Mouse (Mus musculus): ENCODE results near the gene Sstr5. TPM values are rescaled to one million over a fixed set of nuclear protein-coding genes. Genes with fewer than 3 reads are reported as not detected.
A peak's percentile ranks its signal among the peaks of the same experiment; 100 is the strongest.

The Sstr5 gene
- 0.32 and 0.98 TPM in 2 replicates for polyA plus RNA-seq (2015; fragmentation: Nextera tagmentation; extraction: Ambion mirVana)

DNA sequence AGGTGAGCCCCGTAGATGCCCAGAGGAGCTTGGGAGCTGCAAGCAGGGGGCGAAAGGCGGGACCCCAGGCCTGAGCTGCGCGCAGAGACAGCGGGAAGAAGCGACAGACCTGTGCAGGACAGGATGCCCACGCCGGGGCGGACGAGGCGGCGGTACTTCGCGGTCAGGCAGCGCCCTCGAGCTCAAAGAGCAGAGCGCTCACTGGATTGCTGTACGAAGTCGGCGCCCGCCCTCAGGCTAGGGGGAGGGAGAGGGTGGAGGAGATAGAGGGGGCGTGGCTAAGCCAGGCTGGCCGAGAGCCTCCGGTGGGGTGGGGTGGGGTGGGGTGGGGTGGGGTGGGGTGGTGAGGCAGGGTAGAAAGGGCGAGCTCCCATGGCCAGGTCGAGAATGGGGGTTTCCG is at the start of gene Sstr5:
Gene Sstr5 (minus strand): TSS at position 276 of the 400 bp plus-strand sequence.
- WGBS = under 1% methylated on average over 27 of the region's 28 CpGs
- ATAC-seq (replicated peaks) = no peak

DNA sequence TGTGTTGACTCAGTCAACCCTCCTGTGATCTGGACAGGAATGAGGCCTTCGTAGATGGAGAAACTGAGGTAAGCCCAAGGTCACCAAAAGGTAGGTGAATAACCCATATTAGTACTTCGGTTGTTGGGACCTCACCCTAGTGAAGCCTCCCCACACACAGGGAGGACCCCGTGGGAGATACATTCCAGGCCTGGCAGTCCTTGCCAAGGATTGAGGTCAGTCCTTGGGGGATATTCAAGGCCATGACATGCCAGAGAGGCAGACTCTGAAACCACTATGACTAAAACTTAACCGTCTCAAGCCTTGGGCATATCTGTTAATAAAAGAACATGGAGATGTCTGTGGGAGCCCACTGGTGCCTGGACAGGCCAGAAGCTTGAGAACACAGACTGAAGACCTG is 44.7 kb upstream of the Sstr5 start:
- no peaks in the 10 kb centered on the region for H3K36me3 ChIP-seq (replicated peaks)
- WGBS = 89% methylated on average over 4 of the region's 4 CpGs
- no peaks in the 10 kb centered on the region for H3K27me3 ChIP-seq (replicated peaks)

More for the DNA sequence above, at the start of gene Sstr5:
- H3K9ac ChIP-seq = peak within 1 kb of the TSS; percentile 38
- no peak within 1 kb of the TSS for H3K27ac ChIP-seq
- peak within 1 kb of the TSS; percentile 33 for H3K4me3 ChIP-seq
- H3K4me2 ChIP-seq = peak within 1 kb of the TSS; percentile 56
- no peaks in the 10 kb centered on the region for H3K36me3 ChIP-seq (replicated peaks)
- H3K27me3 ChIP-seq (replicated peaks) = peaks cover 30% of the 10 kb centered on the region
- peaks cover 7% of the 10 kb centered on the region for H3K4me1 ChIP-seq
- H3K9me3 ChIP-seq = no peaks in the 10 kb centered on the region

DNA sequence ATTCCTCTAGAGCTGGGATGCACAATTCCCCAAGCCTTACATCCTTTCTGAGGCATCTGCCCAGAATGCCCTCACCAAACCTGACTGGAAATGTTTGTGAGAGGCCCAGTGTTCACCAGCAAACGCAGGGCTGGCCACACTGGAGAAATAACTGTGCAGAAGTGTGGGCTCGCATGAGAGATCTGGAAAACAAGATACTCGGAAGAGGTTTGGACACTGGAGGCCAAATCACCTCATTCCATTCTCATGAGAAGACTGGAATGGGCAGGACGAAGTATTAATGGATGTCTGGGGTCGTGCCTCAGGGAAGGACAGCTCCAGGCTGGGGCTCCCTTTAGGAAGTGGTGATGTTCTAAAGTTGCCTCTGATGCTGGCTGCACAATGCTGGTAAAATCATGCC is 43.6 kb upstream of the Sstr5 start:
- Histone ChIP-seq H3K36me3 (replicated peaks) (no peaks in the 10 kb centered on the region), H3K9me3 (no peaks in the 10 kb centered on the region), H3K9ac (no peak overlapping the region), H3K27me3 (replicated peaks) (no peaks in the 10 kb centered on the region), H3K4me1 (peaks cover 13% of the 10 kb centered on the region), H3K27ac (no peak overlapping the region), H3K4me2 (no peak overlapping the region), H3K4me3 (no peak overlapping the region)
- no peak for ATAC-seq (replicated peaks)
- 82% methylated on average over 5 of the region's 5 CpGs for WGBS

More for the DNA sequence above, 44.7 kb upstream of the Sstr5 start:
- Histone ChIP-seq H3K4me3 (no peak overlapping the region), H3K4me2 (no peak overlapping the region), H3K9ac (no peak overlapping the region), H3K4me1 (peaks cover 13% of the 10 kb centered on the region), H3K27ac (no peak overlapping the region), H3K9me3 (no peaks in the 10 kb centered on the region)
- ATAC-seq (replicated peaks) = no peak

DNA sequence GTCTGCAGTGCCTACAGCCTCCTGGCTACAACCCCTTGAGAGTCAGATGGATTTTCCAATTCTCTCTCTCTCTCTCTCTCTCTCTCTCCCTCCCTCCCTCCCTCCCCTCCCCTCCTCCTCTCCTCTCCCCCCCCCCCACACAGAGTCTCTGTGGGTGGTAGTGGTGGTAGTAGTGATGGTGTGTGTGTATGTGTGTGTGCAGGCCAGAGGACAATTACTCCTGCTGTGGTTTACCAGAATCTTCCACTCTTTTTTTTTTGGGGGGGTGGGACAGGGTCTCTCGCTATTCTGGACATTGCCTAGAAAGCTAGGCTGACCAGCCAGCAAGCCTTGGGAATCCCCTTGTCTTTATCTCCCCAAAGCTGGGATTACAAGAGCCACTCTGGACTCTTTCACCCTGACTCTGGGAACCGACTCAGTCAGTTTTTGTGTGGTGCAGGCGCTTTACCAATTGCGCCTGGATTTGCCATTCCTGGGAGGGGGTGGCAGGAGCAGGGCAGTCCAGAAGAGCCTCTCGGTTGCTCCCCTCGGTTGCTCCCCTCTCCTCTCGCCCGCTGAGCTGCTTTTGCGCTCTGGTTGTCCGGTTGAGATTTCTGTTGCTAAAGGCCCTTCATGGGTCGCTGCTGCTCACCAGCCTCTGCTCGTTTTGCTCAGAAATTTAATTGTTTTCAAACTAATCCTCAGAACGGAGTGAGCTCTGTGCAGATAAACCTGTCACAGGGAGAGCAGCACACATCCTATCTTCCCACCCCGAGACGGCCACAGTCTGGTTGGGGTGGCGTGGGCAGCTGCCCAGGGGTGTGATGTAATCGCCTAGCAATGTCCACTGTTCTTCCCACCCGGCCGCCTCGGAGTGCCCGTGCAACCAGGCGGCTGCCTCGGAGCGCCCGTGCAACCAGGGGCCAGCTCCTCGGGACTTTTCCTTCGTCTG is 42.1 kb upstream of the Sstr5 start:
- WGBS = 4% methylated on average over 27 of the region's 27 CpGs
- peak overlapping the region; percentile 40 for H3K4me2 ChIP-seq
- no peaks in the 10 kb centered on the region for H3K27me3 ChIP-seq (replicated peaks)
- H3K9ac ChIP-seq = peak overlapping the region; percentile 2; the same call in 1 of the 2 replicates
- H3K4me3 ChIP-seq = no peak overlapping the region
- ATAC-seq (replicated peaks) = peak; percentile 60
- peaks cover 13% of the 10 kb centered on the region for H3K4me1 ChIP-seq
- no peaks in the 10 kb centered on the region for H3K9me3 ChIP-seq
- H3K27ac ChIP-seq = peak overlapping the region; percentile 65
- H3K36me3 ChIP-seq (replicated peaks) = no peaks in the 10 kb centered on the region

DNA sequence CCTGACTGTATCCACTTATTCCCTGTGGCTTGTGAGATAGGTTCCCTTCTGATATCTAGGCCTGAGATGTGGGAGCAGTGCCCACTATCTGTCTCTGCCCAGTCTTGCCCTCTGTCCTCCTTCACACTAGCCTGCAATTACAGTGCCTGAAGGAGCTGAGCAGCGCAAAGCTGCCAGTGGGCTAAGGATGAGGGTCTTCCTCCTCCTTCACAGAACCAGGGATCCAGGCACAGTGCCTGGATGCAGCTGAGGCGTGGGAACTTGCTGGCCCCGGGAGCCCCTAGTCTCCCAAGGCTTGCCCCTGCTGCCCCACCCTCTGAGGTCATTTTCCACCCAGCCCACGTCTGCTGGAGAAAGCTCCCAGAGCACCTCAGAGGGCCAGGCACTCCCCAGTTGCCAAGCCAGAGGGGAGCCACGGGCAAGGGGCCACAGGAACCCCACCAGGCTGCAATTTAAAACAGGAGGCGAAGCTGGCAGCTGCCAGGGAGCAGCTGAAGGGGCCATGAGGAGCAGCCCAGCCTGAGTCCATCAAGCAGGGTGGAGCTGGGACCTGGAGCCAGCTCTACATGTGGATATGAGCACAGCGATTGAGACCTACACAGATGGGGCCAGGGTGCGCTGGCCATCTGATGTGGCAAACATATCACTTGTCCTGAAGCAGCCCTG is 33.4 kb upstream of the Sstr5 start:
- WGBS = 65% methylated on average over 8 of the region's 8 CpGs
- no peak overlapping the region for H3K27ac ChIP-seq
- ATAC-seq (replicated peaks) = no peak

DNA sequence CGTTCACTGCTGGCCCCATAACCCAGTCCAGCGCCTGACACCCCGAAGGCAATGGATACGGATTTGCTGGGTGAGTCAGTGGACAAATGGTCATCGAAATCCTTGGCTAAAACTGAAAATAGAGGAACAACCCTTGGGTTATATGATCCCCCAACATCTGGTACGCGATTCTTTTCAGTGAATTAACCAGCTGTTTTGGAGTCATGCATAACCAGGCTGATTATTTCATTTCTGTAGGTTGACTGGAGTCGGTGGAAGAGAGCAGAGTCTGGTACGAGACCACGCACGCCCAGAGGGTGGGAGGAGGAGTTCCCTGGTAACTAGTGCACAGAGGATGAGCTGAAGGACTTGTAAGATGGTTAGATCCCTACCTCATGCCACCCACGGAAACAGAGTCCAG is 25.0 kb upstream of the Sstr5 start:
- no peak overlapping the region for H3K9ac ChIP-seq
- H3K9me3 ChIP-seq = no peaks in the 10 kb centered on the region
- no peak overlapping the region for H3K27ac ChIP-seq
- peaks cover 7% of the 10 kb centered on the region; the same call in 1 of the 2 replicates for H3K4me1 ChIP-seq
- no peak overlapping the region for H3K4me2 ChIP-seq
- H3K27me3 ChIP-seq (replicated peaks) = no peaks in the 10 kb centered on the region
- ATAC-seq (replicated peaks) = no peak
- WGBS = 89% methylated on average over 12 of the region's 12 CpGs
- H3K4me3 ChIP-seq = no peak overlapping the region
- no peaks in the 10 kb centered on the region for H3K36me3 ChIP-seq (replicated peaks)

More for the DNA sequence above, 33.4 kb upstream of the Sstr5 start:
- Histone ChIP-seq H3K9me3 (no peaks in the 10 kb centered on the region), H3K27me3 (replicated peaks) (no peaks in the 10 kb centered on the region), H3K36me3 (replicated peaks) (no peaks in the 10 kb centered on the region), H3K4me2 (no peak overlapping the region), H3K4me3 (no peak overlapping the region), H3K4me1 (no peaks in the 10 kb centered on the region), H3K9ac (no peak overlapping the region)

DNA sequence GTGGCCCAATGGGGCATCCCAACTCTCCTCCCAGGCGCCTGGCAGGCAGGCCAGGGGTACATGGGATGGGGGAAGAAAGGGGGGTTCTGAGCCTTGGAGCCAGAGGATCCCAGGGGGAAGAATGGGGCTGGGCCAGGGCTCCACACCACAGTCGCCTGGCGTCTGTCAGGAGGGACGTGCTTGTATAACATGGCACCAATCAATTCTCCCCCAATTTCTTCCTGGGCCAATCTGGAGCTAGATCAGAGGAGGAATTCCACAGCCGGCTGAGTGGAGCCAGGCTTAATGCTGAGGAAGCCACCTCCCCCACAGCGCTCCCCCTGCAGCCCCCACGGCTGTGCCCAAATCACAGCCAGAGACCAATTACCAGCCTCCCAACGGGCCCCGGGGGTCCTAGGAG is 23.4 kb upstream of the Sstr5 start:
- Histone ChIP-seq H3K36me3 (replicated peaks) (no peaks in the 10 kb centered on the region), H3K27ac (no peak overlapping the region), H3K4me2 (no peak overlapping the region), H3K9me3 (no peaks in the 10 kb centered on the region), H3K4me3 (no peak overlapping the region), H3K9ac (no peak overlapping the region), H3K4me1 (peaks cover 7% of the 10 kb centered on the region; the same call in 1 of the 2 replicates), H3K27me3 (replicated peaks) (no peaks in the 10 kb centered on the region)
- ATAC-seq (replicated peaks) = no peak
- 53% methylated on average over 9 of the region's 9 CpGs for whole genome bisulfite sequencing

DNA sequence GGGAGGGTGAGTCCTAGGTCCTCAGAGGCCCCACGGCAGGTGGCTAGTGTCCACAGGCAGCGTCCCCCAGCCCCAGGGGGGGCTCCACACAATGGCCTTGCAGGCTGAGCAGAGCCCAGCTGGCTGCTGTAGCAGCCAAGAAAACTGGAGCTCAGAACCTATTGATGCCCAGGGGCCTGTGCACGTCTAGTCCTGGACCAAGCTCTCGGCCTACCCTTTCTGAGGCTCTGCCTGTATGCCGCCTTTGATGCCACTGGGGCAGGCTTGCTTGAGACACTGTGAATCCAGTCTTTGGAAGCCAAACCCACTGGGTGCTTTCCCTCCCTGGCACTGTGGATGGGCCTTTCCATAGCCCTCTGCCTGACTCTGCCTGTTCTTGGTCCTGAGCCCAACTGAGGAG is 22.4 kb upstream of the Sstr5 start:
- H3K9me3 ChIP-seq = no peaks in the 10 kb centered on the region
- H3K36me3 ChIP-seq (replicated peaks) = no peaks in the 10 kb centered on the region
- 48% methylated on average over 5 of the region's 5 CpGs for WGBS
- H3K9ac ChIP-seq = no peak overlapping the region
- H3K4me2 ChIP-seq = no peak overlapping the region
- H3K4me3 ChIP-seq = no peak overlapping the region
- no peak for ATAC-seq (replicated peaks)
- H3K27ac ChIP-seq = no peak overlapping the region
- no peaks in the 10 kb centered on the region for H3K27me3 ChIP-seq (replicated peaks)
- H3K4me1 ChIP-seq = peaks cover 7% of the 10 kb centered on the region; the same call in 1 of the 2 replicates

DNA sequence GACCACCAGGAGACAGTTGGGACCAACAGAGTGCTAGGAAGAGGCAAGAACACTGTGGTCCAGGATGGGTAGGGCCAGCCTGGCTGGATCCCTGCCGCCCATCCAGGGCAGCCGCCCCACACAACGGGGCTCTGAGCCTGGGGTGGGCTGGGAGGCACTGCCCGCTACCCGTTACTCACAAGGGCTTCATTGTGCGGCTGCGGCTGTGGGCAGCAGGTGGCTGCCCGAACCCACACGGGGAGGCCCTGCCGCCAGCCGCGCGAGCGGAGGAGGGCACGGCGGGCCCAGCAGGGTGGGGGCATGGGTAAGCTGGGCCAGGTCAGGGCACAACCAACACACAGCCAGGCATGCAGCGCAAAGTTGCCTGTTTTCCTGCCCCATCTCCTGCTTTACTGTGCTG is 21.1 kb upstream of the Sstr5 start:
- 66% methylated on average over 17 of the region's 17 CpGs for WGBS
- Histone ChIP-seq H3K9ac (no peak overlapping the region), H3K4me3 (no peak overlapping the region), H3K4me2 (no peak overlapping the region), H3K9me3 (no peaks in the 10 kb centered on the region), H3K4me1 (peaks cover 7% of the 10 kb centered on the region; the same call in 1 of the 2 replicates), H3K27me3 (replicated peaks) (no peaks in the 10 kb centered on the region), H3K36me3 (replicated peaks) (no peaks in the 10 kb centered on the region), H3K27ac (no peak overlapping the region)
- peak; percentile 58 for ATAC-seq (replicated peaks)

DNA sequence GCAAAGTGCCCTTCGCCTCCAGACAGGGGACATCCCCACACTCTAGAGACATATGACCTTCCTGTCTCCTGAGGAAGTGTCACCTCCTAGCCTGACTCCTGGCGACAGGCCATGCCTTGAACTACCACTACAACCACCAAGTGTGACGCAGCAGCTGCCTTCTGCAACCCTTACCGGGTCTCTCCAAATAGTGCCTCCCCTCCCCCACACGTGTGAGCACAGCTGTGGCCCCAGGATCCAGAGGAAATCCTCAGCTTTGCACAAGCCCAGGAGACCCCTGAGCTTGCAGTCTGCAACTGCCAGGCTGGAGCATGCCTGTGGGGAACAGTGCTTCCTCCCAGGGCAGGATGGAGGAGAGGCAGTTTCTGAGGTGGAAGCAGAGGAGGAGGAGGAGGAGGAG is 19.2 kb upstream of the Sstr5 start:
- H3K9me3 ChIP-seq = no peaks in the 10 kb centered on the region
- H3K27me3 ChIP-seq (replicated peaks) = no peaks in the 10 kb centered on the region
- peaks cover 7% of the 10 kb centered on the region; the same call in 1 of the 2 replicates for H3K4me1 ChIP-seq
- H3K36me3 ChIP-seq (replicated peaks) = no peaks in the 10 kb centered on the region
- H3K4me2 ChIP-seq = no peak overlapping the region
- WGBS = 40% methylated on average over 5 of the region's 5 CpGs
- H3K9ac ChIP-seq = no peak overlapping the region
- no peak for ATAC-seq (replicated peaks)
- no peak overlapping the region for H3K27ac ChIP-seq
- H3K4me3 ChIP-seq = no peak overlapping the region

DNA sequence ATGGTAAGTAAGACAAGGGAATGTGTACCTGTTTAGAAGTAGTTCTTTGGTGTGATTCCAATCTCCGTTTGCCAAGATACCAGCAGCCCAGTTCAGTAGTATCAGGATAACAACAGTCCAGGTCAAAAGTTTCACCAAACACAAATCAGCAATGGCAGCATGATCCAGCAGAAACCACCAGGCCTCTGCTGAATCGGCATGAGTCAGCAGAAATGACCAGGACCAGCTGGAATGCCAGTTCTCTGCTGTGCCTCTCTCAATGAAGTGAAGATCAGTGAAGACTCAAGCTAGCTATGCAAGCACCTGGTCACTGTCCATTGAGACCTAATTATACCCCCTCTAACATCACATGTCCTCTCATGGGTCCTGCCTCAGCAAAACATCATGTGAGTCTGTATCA is 17.0 kb upstream of the Sstr5 start:
- no peaks in the 10 kb centered on the region for H3K36me3 ChIP-seq (replicated peaks)
- no peak overlapping the region for H3K9ac ChIP-seq
- H3K4me1 ChIP-seq = no peaks in the 10 kb centered on the region
- WGBS = 94% methylated on average over 2 of the region's 2 CpGs
- no peaks in the 10 kb centered on the region for H3K9me3 ChIP-seq
- no peak overlapping the region for H3K4me3 ChIP-seq
- H3K27me3 ChIP-seq (replicated peaks) = no peaks in the 10 kb centered on the region
- H3K27ac ChIP-seq = no peak overlapping the region
- no peak overlapping the region for H3K4me2 ChIP-seq
- no peak for ATAC-seq (replicated peaks)

DNA sequence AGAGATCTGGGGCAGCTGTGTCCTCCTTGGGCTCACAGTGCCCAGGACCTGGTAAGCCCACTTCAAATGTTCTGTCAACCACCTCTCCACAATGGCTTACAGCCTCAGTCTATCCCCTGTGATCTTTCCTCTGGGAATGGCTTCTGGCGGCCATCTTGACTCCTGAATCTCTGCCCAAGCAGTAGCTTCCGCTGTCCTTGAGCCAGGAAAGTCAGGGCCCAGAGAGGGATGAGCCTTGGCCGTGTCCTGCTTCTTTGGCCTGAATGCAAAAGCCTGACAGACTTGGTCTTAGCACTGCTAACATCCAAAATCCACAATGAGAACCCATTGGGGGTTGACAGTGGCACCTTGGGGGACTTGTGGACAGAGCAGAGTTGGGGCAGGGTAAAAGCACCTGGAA is 14.8 kb upstream of the Sstr5 start:
- Histone ChIP-seq H3K4me1 (no peaks in the 10 kb centered on the region), H3K4me2 (no peak overlapping the region), H3K9me3 (no peaks in the 10 kb centered on the region), H3K4me3 (no peak overlapping the region), H3K9ac (no peak overlapping the region), H3K27ac (no peak overlapping the region), H3K27me3 (replicated peaks) (no peaks in the 10 kb centered on the region), H3K36me3 (replicated peaks) (no peaks in the 10 kb centered on the region)
- 72% methylated on average over 3 of the region's 3 CpGs for WGBS
- no peak for ATAC-seq (replicated peaks)
